Mouse (Mus musculus) heart, postnatal 14 days (tissue): ENCODE measurements at regions not wholly inside any gene's neighbourhood (a gene's known extent, or its start where the extent isn't known, plus 50 kb on each side); places are given as distances from the start of the nearest gene placed in this dataset.

Experiments
- DNase-seq, 2 experiments: peaks; one replicate each; pipeline ENCODE4 v3.0.0; 2021 to 2022
- intact Hi-C: fragments of 180-260 bp; cut with DNase I; formaldehyde crosslinking; loops from one replicate; pipeline ENCODE4 v1.15.1; 2025

DNA sequence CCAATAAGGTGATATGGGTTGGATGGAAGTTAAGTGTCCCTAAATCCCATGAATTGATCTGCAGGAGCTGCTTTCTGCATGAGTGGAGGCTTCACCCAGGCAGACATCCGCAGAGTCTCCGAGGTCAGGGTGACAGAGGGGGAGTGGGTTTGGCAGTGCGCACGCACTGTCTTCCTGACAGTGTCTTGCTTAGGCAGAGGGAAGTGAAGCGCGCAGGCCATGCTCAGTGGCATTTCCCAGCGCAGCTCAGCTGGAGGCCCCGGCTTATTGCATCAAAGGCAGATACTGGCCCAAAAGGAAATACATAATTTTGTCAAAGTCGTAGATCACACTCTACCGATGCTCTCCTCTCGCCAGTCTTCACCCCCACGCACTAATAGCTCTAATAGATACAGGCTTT, 252.7 kb upstream of the Dnajc24 start:
- intact Hi-C loops = no loop called here
- DNase-seq = no peak

DNA sequence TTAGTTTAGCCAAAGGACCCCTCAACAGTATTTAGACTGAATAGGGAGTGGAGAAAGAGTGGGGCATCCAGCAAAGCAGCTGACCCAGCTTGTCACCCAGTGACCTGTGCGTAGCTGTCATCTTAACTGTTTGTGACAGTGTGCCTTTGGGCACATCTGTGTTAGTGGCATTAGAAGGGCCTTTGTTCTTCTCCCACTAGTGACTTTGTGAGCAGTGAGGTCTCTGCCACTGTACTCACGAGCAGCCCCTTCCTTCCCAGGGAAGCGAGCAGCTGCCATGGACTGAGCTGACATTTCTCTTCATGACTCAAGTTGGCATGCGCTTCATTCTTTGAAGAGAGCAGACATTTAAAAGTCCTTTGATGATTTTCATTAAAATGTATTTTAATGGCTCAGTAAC, 231.0 kb upstream of the Dnajc24 start:
- intact Hi-C loops = no loop called here
- DNase-seq = no peak

DNA sequence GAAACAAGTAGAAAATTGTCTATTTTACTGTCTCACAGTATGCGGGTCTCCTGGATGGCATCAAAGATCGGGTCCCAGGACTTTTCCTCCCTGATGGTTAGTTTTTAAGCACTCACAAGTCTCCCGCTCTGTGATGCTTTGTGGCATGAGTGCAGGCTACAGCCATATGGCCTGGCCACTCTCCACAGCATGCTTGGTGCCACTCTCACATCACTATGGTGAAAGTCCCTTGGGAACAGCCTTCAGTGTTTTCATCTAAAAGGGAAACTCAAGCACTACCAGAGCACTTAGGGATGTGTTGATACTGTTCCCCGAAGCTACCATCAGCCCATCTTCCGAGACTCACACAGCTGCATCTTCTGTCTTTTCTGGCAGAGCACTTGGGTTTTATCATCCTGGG, 227.8 kb upstream of the Dnajc24 start:
- DNase-seq = no peak
- intact Hi-C loops = no loop called here

DNA sequence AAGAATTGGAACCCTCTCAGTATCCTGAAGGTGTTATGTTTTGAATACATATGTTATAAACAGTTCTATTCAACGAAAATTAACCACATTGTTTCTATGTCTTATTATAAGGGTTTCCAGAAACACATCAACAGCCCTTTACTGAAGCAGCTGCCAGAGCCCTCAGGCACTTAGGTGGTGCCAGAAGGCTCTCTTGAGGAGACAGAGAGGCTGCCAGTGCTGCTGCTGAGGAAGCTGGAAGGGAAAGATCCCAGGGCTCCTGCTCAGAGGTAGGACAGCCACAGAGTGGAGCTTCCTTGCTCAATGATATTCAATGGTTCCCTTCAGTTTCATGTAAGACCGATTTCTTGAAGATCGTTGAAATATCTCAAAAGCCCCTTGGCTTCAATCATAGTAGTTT, 226.7 kb upstream of the Dnajc24 start:
- DNase-seq = no peak
- intact Hi-C loops = no loop called here

DNA sequence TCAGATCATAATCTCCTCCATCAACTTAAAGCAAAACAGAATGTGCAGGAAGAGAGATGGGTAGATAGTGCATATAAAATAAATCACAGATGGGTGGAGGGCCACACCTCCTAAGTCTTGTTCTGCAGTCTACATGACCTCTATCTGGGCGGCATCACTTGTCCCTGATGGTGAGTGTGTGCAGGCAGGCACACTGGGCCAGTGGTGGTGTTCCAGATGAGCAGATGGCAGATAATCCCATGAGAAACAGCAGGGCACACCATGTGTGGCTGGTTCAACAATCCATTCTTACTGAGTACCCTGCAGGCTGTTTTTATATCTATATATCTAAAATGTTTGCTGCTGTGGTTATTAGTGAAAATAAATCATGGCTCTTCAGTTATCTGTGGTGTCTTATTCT, 224.9 kb upstream of the Dnajc24 start:
- no peak for DNase-seq
- intact Hi-C loops = no loop called here

DNA sequence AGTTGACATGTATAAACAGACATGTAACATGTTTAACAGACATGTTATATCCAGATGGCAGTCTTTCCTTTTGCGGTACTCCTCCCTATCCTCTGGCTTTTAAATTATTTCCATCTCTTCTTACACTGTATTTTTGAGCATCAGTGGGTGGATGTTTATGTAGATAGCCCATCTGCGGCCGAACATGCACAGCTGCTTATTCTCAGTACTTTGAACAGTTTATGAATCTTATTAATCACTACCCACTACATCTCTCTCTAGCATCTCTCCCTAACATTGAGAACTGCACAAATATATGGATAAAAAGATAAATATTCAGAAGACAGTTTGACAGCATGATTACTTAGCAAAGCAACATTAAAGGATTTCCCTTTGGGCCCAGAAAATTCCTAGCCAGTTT, 212.8 kb upstream of the Dnajc24 start:
- no peak for DNase-seq

DNA sequence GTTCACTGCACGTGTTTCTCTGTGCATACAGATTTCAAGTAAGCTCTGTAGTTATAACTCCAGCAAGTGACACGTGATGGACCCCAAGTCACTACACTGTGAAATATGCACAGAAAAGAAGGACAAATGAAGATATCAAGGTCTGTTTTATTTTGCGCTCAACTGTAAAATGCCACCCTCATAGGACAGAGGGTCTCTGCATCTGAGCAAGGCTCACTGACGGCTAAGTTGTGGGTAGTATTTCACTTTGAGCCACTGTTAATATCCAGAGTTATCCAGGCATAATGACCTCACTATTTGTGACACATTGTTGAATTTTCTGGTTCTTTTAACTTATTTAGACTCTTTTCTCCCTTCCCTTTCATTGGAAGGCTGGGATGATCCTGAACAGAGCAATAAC, 210.4 kb upstream of the Dnajc24 start:
- no peak for DNase-seq
- intact Hi-C loops = no loop called here

More for the DNA sequence above, 212.8 kb upstream of the Dnajc24 start:
- intact Hi-C loops = no loop called here

DNA sequence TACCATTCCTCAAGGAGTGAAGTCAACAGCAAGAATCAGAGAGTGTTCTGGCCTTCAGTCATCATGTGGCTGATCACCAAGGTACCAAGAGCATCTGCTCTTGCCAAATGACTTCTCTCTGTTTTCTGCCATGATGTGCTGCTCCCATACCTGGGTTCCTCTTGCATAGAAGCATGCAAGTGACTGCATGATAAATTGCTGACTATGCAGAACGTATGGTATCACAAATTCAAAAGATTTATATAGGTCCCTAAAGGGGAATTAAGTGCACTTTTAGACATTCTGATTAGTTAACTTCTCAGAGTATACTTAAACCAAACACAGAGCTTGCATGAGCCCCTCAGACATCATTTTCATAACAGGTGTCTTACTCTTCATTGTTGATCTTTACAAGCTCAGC, 207.4 kb upstream of the Dnajc24 start:
- intact Hi-C loops = no loop called here
- no peak for DNase-seq

DNA sequence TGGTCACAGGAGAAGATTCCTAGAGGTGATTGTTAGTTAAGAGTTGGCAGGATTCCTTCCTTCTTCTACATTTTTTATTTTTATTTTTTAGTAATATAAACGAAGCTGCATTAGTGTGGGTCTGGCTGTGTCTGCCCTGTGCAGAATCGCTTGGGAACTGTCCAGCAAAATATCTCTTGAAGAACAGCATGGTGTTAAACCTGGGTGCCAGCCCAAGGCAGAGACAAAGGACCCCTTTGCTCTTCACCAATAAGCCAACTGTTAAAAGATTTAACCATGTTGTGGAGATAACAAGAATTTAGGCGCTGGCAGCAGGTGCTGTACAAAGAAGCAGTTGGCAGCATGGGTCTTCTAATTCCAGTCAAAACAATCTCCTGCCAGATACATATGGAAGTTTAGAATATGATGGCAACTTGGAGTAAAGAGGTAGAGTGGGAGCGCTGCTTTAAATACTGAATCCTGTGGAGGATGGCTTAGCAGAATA, 205.5 kb upstream of the Dnajc24 start:
- intact Hi-C loops = no loop called here
- no peak for DNase-seq

DNA sequence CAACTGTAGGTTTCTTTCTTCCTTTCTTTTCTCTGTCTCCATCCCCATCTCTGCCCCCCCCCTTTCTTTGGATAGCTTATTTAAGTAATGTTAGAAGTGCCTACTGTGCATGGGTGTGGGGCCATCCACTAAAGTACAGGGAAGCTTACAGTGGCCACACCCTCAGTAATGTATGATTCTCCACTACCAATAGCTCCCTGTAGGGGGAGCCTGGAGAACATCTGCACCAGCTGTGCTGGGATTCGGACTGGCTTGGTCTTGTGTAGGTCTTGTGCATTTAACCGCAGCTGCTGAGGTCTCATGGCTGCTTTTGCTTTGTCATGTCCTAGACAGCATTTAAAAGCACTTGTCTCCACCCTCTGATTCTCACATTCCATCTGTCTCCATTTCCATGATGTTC, 196.8 kb upstream of the Dnajc24 start:
- no peak for DNase-seq
- intact Hi-C loops = no loop called here

DNA sequence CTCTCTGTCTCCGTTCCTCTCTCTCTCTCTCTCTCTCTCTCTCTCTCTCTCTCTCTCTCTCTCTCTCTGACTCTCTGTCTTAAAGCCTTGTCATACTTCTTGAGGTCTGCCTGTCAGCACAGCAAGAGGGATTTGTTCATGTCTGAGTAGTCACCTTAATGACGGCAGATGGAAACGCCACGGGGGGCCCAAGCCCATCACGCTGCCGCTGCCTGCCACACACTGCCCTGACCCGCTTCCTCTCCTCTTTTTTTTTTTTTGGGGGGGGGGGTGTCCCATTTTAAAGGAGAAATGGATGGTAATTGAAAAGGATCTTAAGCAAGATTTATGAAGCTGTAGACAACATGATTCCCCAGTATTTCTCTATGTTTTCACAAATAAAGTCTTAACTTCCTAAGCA, 191.8 kb upstream of the Dnajc24 start:
- no peak for DNase-seq
- intact Hi-C loops = loop anchor here (5.0 to 10.0 kb wide), 3 partner anchors 578 to 940 kb away; no protein-coding TSS in a partner anchor

DNA sequence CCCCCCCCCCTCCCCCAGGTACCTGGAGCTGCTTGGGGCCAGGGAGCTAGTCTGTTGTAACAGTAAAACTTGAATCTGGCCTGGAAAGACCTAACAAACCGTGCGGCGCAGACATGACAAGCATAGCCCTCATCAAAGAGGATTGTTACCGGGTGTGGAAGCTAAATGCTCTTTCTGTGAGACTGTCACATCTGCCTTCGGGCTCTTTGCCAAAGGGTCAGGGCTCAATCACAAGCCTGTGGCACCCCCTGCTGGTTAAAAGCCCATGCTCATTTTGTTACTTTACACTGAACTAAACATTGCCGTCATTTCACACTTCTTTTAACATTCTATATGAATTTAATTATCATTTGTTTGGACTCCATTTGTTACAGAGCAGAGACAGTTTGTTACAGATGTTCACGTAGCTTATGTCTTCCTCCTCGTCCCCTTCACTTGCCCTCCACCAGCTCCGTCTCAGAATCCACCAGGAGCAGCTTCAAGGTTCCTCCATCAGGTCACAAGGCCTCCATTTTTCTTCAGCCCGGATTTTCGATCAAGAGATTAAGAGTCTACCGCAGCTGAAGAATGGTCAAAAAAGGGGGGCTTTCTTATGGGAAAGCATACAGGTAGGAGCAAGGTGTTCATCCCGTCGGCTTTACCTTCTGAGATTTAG, 191.1 kb upstream of the Dnajc24 start:
- intact Hi-C loops = loop anchor here (5.0 to 10.0 kb wide), 4 partner anchors 577 to 940 kb away; no protein-coding TSS in a partner anchor
- DNase-seq = peak; percentile 62 to 81

DNA sequence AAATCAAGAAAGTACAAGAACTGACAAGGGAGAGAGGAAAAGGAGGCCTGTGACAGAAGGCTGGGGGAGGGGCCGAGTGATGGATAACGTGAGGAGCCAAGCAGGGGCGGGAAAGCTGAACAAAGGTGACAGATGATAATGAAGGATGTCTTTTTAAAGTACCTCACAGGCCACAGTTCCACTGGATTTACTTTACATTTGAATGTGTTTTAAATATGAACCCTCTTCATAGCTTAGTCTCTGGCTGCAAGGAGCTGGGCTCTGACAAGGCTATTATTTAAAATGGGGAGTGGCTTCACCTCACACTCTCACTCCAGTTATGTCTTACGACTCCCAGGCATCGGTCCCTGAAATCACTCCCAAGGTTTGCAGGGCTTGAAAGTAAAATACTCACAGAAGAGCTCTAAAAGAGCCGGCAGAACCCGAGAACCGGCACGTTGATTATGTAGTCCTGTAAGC, 190.6 kb upstream of the Dnajc24 start:
- no peak for DNase-seq
- intact Hi-C loops = loop anchor here (5.0 to 10.0 kb wide), 3 partner anchors 719 to 939 kb away; no protein-coding TSS in a partner anchor

DNA sequence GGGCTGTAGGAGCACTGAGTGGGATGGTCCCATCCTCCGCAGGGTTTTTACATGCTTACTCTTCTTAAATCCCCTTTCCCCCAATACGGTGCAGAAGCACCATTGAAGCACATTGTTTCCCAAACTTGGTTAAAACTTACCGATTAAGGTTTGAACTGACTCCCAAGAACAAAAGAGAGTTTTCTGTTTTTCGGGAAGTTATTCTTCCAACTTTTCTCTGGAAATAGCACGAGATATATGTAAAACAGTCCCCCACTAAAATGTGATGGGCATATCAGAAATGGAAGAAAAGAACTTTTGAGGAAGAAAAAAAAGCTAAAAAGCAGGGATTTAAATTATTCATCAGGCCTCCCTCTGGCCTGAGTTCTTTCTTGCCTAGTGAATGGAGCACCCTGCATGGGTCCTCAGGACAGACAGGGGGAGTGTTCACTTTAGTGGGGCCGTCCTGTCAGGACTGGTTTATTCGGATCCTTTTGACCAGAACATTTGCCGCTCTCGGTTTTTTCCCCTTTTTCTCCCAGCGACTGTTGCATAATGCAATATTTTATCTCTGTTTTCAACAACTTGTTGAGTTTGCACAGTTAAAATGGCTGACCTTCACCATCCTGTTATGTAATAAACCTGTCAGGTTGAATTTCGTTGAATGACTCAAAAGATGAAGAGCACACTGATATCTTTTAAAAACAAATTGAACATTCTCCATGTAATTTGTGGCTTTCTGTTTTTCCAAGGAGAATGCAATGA, 187.4 kb upstream of the Dnajc24 start:
- no peak for DNase-seq
- intact Hi-C loops = loop anchor here (5.0 to 10.0 kb wide), 3 partner anchors 716 to 936 kb away; no protein-coding TSS in a partner anchor

DNA sequence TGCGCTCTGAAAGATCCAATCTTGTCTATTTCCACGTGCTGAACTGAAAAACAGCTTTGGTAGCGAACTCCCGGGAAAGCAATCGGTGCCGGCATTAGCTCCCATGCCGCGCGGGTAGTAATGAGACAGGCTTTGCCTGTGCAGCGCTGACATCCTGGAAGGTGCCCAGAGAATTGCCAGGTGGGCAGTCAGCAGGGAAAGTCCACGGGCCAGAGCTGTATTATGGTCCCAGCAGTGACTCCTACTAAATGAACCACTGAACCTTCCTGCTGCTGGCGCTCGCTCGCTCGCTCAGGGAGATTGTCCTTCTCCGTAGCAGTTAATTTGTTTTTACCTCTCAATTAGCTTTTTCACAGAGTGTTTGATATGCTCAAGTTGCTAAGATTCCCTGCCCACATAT, 180.3 kb upstream of the Dnajc24 start:
- DNase-seq = no peak
- intact Hi-C loops = no loop called here

DNA sequence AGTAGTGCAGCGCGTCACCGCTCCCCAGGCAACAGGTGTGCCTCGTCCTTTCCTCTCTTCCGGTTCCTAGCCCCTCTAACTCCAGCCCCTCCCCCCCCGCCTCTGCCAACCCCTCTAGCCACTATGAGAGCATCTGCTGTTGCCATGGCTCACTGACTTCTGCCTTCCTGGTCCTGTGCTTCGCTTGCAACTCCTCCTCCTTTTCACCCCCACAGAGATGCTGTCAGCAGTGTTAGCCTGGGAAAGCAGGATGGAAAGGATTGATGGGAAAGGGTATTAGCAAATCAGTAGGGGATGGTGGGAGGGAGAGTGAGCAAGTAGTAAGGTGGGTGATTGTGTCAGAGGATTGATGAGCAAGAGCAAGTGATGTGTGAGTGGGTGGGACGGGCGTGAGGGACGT, 178.7 kb upstream of the Dnajc24 start:
- DNase-seq = no peak
- intact Hi-C loops = no loop called here

DNA sequence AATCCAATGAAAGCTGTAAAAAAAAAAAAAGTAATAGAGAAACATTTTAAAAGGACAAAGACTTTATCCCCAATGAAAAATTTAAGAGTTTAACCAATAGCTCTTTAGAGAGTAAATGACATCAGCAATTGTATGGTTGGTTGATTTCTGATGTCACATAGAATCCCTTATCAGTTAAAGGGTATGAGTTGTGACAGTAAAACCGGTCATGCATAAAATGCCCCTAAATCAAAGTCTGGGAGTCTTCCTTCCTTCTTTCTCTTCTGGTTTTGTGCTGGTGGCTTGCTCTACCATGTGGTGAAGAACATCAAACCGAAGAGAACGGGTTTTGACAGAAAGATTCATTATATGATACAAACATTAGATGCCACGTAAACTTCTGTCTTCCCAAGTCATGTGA, 159.3 kb upstream of the Dnajc24 start:
- intact Hi-C loops = no loop called here
- DNase-seq = no peak

DNA sequence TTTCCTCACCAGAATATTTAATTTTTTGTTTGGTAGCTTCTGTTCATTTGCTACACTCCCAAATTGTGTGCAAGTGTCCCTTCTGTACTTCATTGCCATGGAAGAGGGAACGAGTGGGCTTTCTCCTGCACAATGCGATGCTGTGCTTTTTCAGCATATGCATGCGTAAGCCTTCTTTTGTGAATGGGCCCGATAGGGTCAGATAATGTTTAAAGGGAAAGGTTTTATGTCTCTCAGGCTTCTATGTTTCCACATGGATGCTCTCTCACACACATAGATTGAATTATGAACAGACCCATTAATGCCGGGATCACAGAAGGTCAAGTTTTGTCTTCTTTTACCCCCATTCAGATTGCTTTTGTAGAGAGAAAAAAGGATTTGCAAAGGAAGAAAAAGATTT, 158.5 kb upstream of the Dnajc24 start:
- DNase-seq = no peak
- intact Hi-C loops = no loop called here

DNA sequence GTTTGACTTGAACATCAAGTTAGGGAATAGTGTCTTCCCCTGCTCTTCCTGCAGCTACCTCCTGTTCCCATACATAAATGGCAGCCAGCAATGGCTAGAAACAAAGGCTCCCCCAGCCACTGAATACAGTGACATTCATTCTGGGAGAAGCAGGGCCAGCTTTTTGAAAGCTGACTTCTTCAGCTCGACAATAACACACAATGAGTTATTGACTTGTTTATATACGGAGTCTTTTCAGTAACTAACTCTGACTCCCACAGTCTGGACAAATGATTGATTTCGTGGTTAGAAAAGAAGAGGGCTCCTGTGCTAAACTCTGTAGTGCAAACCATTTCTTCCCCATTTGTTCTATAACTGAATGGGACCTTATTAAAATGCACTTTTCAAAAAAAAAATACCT, 146.4 kb upstream of the Dnajc24 start:
- intact Hi-C loops = no loop called here
- no peak for DNase-seq

DNA sequence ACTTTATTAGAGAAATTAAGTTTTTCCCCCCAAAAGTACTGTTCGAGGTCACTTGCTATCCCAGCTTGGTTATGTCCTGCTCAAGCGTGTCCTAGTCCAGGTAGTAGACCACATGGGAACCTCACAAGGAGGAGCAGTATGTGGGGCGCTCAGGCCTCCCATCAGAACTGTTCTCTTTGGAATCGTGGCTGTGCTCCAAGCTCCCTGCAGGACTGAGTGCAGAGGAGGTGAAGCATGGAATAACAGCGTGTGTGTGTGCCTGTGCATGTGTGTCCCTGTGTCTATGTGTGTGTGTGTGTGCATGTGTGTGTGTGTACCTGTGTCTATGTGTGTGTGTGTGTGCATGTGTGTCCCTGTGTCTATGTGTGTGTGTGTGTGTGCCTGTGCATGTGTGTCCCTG, 137.6 kb upstream of the Dnajc24 start:
- DNase-seq = no peak
- intact Hi-C loops = no loop called here

DNA sequence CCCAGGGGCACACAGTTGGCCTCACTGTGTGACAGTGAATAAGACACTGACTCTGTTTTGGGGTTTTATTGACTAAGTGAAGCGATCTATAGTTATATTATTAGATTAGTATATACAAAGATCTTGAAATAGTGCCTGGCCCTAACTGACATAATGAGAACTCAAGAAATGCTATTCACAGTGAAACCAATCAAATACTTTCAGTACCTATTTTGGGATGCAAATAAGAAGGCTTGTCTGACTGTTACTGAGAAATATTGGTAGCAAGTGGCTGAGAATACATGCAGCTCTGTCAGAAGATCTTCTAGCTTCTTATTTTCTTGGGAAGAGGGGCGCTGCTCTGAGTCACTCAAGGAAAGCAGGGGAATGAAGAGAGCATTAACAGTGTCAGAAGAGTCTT, 97.7 kb upstream of the Dnajc24 start:
- intact Hi-C loops = no loop called here
- DNase-seq = no peak

DNA sequence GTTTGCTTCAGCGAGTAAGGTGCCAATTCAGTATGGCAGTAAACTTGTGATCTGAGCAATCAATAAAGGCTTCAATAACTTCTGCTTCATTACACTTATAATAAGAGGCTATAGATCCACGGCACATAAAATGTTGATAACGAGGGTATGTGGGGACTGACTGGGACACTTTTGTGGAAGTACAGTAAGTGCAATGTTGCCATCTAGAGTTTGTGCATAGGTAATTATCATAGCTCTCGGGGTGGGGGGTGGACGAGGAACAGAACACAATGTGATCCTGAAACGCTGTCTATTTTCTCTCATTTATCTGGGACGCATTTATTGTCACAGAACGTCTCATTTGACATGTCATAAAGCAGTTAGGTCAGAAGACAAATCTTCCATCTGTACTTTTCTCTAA, 82.8 kb upstream of the Dnajc24 start:
- no peak for DNase-seq
- intact Hi-C loops = no loop called here
